Mouse (Mus musculus) hindbrain, embryonic 10.5 days (tissue): ENCODE results near the gene Zmiz1. TPM values are rescaled to one million over a fixed set of nuclear protein-coding genes. Genes with fewer than 3 reads are reported as not detected.

Experiments
- DNase-seq: peaks from one replicate; pipeline ENCODE4 v3.0.0-alpha.2; 2017; ENCODE audit warnings: low spot score
- H3K27ac ChIP-seq: fragments of 300-500 bp; sonication (generic); 2 replicates; pipeline ENCODE4 v1.5.1; 2016; ENCODE audit warnings: mild to moderate bottlenecking, moderate library complexity
- H3K27me3 ChIP-seq: fragments of 300-500 bp; sonication (generic); 2 replicates; pipeline ENCODE4 v1.6.1; 2016; ENCODE audit warnings: mild to moderate bottlenecking; ENCODE audit not compliant: poor library complexity, insufficient read depth, severe bottlenecking
- H3K36me3 ChIP-seq: fragments of 300-500 bp; sonication (generic); 2 replicates; pipeline ENCODE4 v1.6.1; 2016; ENCODE audit warnings: mild to moderate bottlenecking, moderate library complexity
- H3K4me1 ChIP-seq: fragments of 300-500 bp; sonication (generic); replicated peaks from 2 replicates; pipeline ENCODE4 v1.6.1; 2016; ENCODE audit warnings: mild to moderate bottlenecking
- H3K4me3 ChIP-seq: fragments of 300-500 bp; sonication (generic); 2 replicates; pipeline ENCODE4 v1.5.1; 2016; ENCODE audit warnings: mild to moderate bottlenecking, moderate library complexity
- H3K9me3 ChIP-seq: fragments of 300-500 bp; sonication (generic); 2 replicates; pipeline ENCODE4 v1.6.1; 2016; ENCODE audit warnings: mild to moderate bottlenecking, moderate library complexity
- WGBS: fragments of 180-500 bp; shearing (Covaris S2); methylation state at CpG from one replicate; pipeline ENCODE4 v1.1.7; 2016; 5-methylcytosine and 5-hydroxymethylcytosine counted together
- polyA plus RNA-seq: library from polyadenylated mRNA; unstranded; fragments of >200 nt; fragmentation: Nextera tagmentation; extraction: Ambion mirVana; gene quantifications from 2 replicates; pipeline ENCODE4 v1.2.1, GENCODE M21; 2016

The Zmiz1 gene
- polyA plus RNA-seq, 1 experiment from 2014 or later = 60.1 TPM

DNA sequence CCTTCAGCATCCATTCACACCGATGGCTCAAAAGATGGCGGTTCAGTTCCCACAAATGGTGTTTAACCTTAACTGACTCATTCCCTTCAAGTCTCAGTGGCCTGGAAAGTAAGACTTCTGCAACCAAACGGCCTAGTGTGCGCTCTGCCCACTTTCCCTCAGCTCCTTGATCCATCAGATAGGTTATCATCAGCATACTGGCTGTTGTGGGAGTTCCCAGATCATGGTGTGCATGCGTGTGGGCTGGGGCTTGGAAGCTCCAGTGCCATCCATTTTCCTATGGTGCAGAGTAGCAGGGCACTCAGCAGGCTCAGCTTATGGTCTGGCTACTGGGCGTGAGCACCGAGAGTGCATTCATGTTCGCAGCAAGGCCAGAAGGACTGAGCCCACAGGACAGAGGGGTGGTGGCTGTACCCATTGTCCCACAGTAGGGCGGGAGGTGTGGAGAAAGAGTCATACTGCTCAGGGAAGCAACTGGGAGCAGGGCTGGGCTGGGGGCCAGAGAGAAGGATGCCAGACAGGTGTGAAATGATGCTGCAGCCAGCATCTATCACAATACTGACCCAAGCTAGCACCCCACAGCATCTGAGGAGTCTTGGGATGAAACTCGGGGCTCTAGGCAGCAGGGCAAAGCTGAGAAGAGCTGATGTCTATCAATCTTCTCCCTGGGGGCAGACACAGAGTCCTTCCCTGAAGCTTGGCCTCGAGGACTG is 33.7 kb downstream of the Zmiz1 start:
- Histone ChIP-seq H3K27ac (peak overlapping the region; percentile 62), H3K4me1 (peaks cover 99% of the 10 kb centered on the region), H3K9me3 (no peaks in the 10 kb centered on the region), H3K27me3 (no peaks in the 10 kb centered on the region), H3K4me3 (no peak overlapping the region), H3K36me3 (no peaks in the 10 kb centered on the region)
- 79% methylated on average over 11 of the region's 11 CpGs for WGBS
- DNase-seq = no peak

DNA sequence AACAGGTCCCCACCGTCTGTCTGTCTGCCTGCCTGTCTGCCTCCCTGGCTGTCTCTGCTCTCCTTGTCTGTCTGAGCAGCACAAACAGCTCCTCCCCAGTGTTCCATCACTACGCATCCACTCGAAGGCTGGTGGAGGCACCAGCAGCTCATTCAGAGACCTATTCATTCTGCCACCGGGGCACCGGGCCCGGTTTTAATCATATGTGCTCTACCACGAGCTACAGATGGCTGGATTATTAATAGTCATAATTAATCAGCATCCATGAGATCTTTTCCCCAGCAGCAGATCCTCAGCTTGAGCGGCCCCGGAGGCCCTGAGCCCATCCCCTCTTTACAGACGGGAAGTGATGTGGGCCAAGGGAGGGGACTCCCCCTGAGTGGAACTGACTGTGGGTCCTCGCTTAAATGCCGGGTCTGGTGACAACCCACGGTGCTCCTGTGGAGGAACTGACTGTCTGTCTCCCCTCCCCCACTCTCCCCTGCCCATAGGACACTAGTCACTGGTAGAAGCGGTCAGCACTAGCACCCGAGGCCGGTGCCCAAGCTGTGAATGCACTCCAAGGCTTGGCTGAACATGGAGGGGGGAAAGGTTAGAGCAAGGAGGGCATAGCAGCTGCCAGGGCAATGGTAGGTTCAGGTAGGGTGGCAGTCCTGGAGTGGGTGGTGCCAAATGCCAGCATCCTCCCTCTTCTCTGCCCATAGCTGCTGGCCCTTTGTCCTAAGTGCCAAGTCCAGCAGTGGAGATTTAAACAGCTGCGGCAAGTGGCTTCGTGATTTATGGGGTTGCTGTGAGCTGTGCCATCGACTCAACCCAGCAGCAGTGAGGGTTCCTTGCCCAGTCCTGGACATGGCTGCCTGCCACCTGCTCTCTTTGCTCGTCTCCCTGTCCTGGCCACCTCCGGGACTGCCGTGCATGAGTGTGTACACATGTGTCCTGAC is 34.6 kb downstream of the Zmiz1 start:
- 79% methylated on average over 22 of the region's 22 CpGs for WGBS
- peak overlapping the region; percentile 62 for H3K27ac ChIP-seq

DNA sequence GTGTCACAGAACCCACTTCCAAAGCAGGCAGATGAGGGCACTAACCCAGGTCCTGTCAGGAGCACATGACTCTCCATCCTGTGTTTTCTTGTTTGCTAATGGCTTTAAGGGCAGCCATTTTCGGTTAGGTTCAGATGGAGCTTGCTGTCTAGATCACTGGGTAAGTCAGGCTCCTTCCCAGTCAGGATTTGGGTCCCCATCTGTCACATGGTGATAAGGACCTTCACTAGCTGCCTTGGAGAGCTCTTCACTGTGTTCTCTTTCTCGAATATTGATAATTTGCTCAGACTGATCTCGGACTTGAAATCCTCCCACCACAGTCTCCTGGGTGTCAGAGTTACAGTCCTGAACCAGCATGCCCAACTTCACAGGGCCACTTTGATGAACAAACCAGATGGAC is 35.8 kb downstream of the Zmiz1 start:
- H3K27me3 ChIP-seq = no peaks in the 10 kb centered on the region
- peaks cover 99% of the 10 kb centered on the region for H3K4me1 ChIP-seq
- no peaks in the 10 kb centered on the region for H3K9me3 ChIP-seq
- WGBS = 90% methylated on average over 3 of the region's 3 CpGs
- no peak overlapping the region for H3K4me3 ChIP-seq
- no peak for DNase-seq
- H3K36me3 ChIP-seq = peaks cover 3% of the 10 kb centered on the region; the same call in 1 of the 2 replicates
- H3K27ac ChIP-seq = 0 out of 2 replicates have a peak overlapping the region, but pooled peaks have one; percentile 62

More for the DNA sequence above, 34.6 kb downstream of the Zmiz1 start:
- no peak for DNase-seq
- H3K4me1 ChIP-seq = peaks cover 99% of the 10 kb centered on the region
- H3K9me3 ChIP-seq = no peaks in the 10 kb centered on the region
- no peaks in the 10 kb centered on the region for H3K36me3 ChIP-seq
- no peak overlapping the region for H3K4me3 ChIP-seq
- H3K27me3 ChIP-seq = no peaks in the 10 kb centered on the region

DNA sequence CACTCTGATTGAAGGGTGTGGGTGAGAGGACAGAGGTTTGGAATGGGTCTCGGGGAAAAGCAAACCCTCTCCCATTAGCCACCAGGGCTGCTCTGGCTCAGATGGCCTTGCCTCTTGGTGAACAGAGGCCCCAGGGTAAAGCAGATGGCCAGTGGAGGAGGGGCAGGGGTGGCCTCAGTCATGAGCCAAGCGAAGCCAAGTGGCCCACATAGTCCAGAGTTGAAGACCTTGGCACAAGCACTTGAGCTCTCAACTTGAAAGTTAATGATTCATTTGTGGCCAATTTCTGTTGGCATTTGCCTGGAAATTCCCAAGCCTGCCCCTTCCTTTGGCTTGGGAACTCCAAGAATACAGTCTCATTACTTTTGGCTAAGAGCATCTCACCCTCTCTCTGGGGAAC is 37.1 kb downstream of the Zmiz1 start:
- peaks cover 99% of the 10 kb centered on the region for H3K4me1 ChIP-seq
- no peak for DNase-seq
- 61% methylated on average over 2 of the region's 2 CpGs for WGBS
- H3K9me3 ChIP-seq = no peaks in the 10 kb centered on the region
- peak overlapping the region; percentile 62 for H3K27ac ChIP-seq
- no peaks in the 10 kb centered on the region for H3K27me3 ChIP-seq
- H3K4me3 ChIP-seq = no peak overlapping the region
- peaks cover 3% of the 10 kb centered on the region; the same call in 1 of the 2 replicates for H3K36me3 ChIP-seq

DNA sequence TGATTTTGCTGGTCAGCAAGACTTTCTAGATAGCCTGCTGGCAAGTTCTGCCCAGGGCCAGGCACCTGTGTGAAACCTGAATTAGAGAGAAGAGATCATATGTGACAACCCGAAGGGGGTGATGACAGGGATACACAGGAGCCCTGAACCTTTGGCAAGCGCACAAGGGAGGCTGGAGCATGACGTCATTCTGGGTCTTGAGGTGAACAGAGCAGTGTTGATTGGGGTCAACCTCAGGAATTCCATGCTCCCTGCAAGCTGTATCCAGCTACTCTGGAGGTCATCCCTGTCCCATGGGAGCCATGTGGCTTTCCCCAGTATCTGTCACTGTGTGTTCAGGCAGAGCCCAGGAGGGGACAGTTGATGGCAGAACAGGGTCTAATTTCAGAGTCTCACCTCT is 38.0 kb downstream of the Zmiz1 start:
- DNase-seq = no peak
- Histone ChIP-seq H3K27me3 (no peaks in the 10 kb centered on the region), H3K9me3 (no peaks in the 10 kb centered on the region), H3K4me1 (peaks cover 97% of the 10 kb centered on the region), H3K4me3 (no peak overlapping the region), H3K36me3 (peaks cover 5% of the 10 kb centered on the region), H3K27ac (peak overlapping the region; percentile 31; the same call in 1 of the 2 replicates)
- WGBS = 69% methylated on average over 3 of the region's 3 CpGs

DNA sequence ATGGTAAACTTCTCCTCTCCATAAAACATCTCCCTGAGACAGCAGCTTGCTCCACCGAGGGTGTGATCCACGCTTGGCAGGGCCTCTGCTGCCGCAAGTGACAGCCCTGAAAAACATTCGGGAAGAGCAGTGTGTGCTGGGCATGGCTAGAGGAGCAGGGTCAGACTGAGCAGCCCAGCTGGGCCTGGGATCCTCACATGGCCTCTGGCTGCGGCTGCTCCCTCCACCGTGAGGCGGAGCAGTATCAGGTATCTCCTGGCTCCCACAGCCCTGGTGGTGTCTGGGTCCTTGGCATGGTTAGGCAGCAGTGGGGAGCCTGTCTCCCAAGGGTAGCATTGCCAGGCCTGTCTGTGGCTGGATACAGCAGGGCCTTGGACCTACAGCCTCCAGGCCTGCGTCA is 38.6 kb downstream of the Zmiz1 start:
- Histone ChIP-seq H3K27me3 (no peaks in the 10 kb centered on the region), H3K36me3 (peaks cover 11% of the 10 kb centered on the region), H3K9me3 (no peaks in the 10 kb centered on the region), H3K27ac (peak overlapping the region; percentile 70), H3K4me1 (peaks cover 91% of the 10 kb centered on the region), H3K4me3 (no peak overlapping the region)
- WGBS = 36% methylated on average over 8 of the region's 8 CpGs
- DNase-seq = no peak

DNA sequence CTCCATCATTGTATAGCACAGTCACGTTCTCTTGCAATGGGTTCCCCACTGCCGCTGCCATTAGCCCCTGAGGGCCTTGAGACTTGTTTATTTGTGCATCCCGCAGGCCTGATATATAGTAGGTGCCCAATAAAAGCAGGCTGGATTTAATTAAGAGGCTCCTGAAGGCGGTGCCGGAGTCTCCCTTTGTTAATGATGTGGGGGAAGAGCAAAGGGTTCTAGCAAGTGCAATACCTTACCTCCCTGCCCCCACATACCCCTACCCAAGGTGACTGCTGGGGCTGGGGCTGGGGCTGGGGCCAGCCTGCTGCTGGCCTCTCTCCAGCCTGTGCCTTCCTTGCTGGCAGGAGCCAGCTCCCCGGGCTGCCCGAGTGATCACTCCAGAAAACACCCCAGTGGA is 39.4 kb downstream of the Zmiz1 start:
- no peak for DNase-seq
- no peaks in the 10 kb centered on the region for H3K27me3 ChIP-seq
- H3K27ac ChIP-seq = peak overlapping the region; percentile 70
- no peaks in the 10 kb centered on the region for H3K9me3 ChIP-seq
- H3K4me3 ChIP-seq = no peak overlapping the region
- peaks cover 84% of the 10 kb centered on the region for H3K4me1 ChIP-seq
- 51% methylated on average over 7 of the region's 7 CpGs for WGBS
- H3K36me3 ChIP-seq = peaks cover 19% of the 10 kb centered on the region

DNA sequence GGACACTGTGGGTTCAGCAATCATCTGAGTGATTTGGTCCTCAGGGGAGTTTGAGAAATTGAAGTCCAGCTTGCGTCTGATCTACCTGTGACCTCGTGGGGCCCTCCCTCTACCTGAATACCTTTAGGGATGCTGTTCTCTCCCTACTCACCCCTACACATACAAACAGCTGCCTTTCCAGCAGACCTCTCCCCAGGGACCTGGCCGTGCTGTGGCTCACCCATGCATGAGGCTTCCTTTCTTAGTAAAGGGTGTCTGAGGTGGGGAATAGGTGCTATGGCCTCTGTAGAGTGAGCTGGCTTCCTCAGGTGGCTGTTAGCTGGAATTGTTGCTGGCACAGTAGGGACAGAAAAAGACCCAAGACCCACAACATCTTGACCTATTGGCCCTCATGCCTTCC is 40.5 kb downstream of the Zmiz1 start:
- 77% methylated on average over 3 of the region's 3 CpGs for WGBS
- Histone ChIP-seq H3K9me3 (no peaks in the 10 kb centered on the region), H3K4me1 (peaks cover 78% of the 10 kb centered on the region), H3K4me3 (no peak overlapping the region), H3K27me3 (no peaks in the 10 kb centered on the region), H3K27ac (peak overlapping the region; percentile 40; the same call in 1 of the 2 replicates), H3K36me3 (peaks cover 30% of the 10 kb centered on the region)
- no peak for DNase-seq

DNA sequence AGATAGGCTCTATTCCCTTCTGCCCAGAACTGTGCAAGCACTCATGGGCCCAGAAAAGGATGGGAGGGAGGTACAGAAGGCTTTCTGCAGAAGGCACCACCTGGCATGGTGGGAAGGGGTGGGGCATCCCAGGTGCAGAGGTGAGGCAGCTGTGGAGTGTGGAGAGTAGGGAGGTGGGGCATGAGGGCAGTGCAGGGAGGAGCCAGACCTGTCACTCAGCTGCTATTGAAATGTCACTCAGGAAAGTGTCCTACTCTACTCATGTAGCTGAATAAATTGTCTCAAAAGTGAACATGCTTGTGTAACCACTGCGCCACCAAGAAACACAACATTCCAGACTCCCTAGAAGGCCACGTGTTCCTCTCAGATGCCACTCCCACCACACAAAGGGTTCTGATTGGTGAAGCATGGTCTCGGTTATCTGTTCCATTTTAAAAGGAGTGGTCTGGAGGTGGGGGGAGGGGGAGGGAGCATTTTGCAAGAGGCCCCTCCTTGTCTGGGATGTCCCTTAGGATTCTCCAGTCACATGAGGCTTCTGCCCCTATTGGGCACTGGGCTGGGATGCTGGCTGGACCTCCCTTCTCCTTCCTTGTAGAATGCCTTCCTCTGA is 41.6 kb downstream of the Zmiz1 start:
- no peak for DNase-seq
- 41% methylated on average over 3 of the region's 3 CpGs for WGBS
- Histone ChIP-seq H3K27ac (peak overlapping the region; percentile 40; the same call in 1 of the 2 replicates), H3K4me1 (peaks cover 77% of the 10 kb centered on the region), H3K27me3 (no peaks in the 10 kb centered on the region), H3K4me3 (no peak overlapping the region), H3K36me3 (peaks cover 41% of the 10 kb centered on the region), H3K9me3 (no peaks in the 10 kb centered on the region)

DNA sequence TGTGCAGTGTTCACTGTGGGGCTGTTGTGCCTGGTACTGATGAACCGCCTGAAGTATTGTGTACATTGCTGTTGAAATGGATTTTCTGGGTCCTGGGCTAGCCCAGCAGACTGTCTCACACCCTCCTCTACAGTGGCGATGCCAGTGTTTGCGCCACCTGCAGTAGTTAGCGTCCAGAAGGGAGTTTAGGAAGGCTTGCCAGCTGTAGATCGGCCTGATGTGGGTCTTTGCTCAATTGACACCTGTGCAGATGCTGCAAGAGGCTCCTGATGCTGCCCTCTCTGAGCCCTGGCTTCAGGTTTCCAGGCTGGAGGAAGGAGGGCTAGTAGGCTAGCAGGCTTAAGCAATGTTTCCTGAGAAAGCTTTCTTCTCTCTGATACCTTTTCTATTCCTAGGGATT is 42.5 kb downstream of the Zmiz1 start:
- 94% methylated on average over 5 of the region's 5 CpGs for WGBS
- no peak for DNase-seq
- H3K36me3 ChIP-seq = peaks cover 50% of the 10 kb centered on the region

DNA sequence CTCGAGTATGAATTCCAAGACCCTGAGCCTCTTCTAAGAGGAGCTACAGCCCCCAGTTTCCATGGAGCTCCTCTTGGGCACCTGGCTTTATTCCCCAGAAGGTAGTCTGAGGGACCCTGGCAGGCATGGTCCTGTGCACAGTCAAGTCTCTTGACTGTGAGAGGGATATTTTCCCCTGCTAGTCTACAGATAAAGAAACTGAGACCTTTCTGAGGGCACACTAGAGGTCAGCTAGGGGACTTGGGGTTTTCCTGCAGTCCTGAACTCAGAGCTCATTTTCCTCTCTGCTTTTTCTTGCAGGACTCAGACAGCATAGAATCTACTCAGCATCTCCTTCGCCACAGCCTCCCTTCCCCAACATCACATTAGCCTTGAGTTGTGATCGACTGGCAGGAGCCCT is 43.4 kb downstream of the Zmiz1 start:
- Histone ChIP-seq H3K27ac (no peak overlapping the region), H3K36me3 (peaks cover 58% of the 10 kb centered on the region), H3K4me1 (peaks cover 73% of the 10 kb centered on the region), H3K4me3 (no peak overlapping the region), H3K9me3 (no peaks in the 10 kb centered on the region), H3K27me3 (no peaks in the 10 kb centered on the region)
- DNase-seq = no peak
- WGBS = 92% methylated on average over 3 of the region's 3 CpGs

More for the DNA sequence above, 42.5 kb downstream of the Zmiz1 start:
- Histone ChIP-seq H3K27me3 (no peaks in the 10 kb centered on the region), H3K27ac (0 out of 2 replicates have a peak overlapping the region, but pooled peaks have one; percentile 18), H3K4me3 (no peak overlapping the region), H3K4me1 (peaks cover 76% of the 10 kb centered on the region), H3K9me3 (no peaks in the 10 kb centered on the region)

DNA sequence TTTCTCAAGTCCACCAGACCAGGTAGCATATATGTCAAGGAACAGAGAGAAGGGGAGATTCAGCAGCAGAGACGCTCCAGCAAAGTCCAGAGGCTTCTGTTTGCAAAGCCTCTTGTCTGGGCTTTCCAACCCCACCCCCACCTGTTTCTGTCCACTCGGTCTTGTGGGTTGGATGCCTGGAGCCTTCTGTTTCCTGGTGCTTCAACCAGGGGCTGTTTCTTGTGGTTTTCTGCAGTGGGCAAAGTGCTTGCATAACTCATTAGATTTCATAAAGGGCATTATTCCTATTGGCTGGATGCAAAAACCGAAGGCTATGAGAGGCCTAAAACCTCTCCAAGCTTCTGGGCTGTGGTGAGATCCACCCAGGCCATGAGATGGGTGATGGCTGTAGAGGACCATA is 45.3 kb downstream of the Zmiz1 start:
- Histone ChIP-seq H3K27me3 (no peaks in the 10 kb centered on the region), H3K9me3 (no peaks in the 10 kb centered on the region), H3K27ac (no peak overlapping the region), H3K36me3 (peaks cover 77% of the 10 kb centered on the region), H3K4me1 (peaks cover 69% of the 10 kb centered on the region), H3K4me3 (no peak overlapping the region)
- DNase-seq = no peak
- 87% methylated on average over 3 of the region's 3 CpGs for WGBS
